Mouse (Mus musculus): ENCODE results near the gene Col16a1. TPM values are rescaled to one million over a fixed set of nuclear protein-coding genes. Genes with fewer than 3 reads are reported as not detected.
A peak's percentile ranks its signal among the peaks of the same experiment; 100 is the strongest.

Gene Col16a1
- polyA plus RNA-seq, 1 experiment, result 4.4 TPM

GRCm38 (mm10) chr4:130084331-130084945, 36.8 kb downstream of the Col16a1 start:
- H3K36me3 ChIP-seq (ENCODE audit: control insufficient read depth, insufficient read depth, low read length), result no peaks in the 10 kb centered on the region
- H3K27ac ChIP-seq (ENCODE audit: control insufficient read depth, insufficient read depth, low read length), result no peak overlapping the region
- DNase-seq, result no peak
- WGBS, result 90% methylated on average over 7 of the region's 7 CpGs
- no peak overlapping the region for H3K4me3 ChIP-seq (ENCODE audit: control insufficient read depth, insufficient read depth, low read length)
- peaks cover 11% of the 10 kb centered on the region for H3K4me1 ChIP-seq (replicated peaks; ENCODE audit: control insufficient read depth, insufficient read depth, low read length)
- TF ChIP-seq POLR2A (IDR thresholded peaks at IDR 0.05; ENCODE audit: control insufficient read depth, extremely low read depth, insufficient read depth, low read length, poor library complexity), result no peak
- no peak for TF ChIP-seq CTCF (IDR thresholded peaks at IDR 0.05; ENCODE audit: borderline replicate concordance, control insufficient read depth, extremely low read depth, insufficient read depth, low read length, poor library complexity)
- H3K27me3 ChIP-seq (ENCODE audit: control insufficient read depth, insufficient read depth, low read length), result no peaks in the 10 kb centered on the region

DNA sequence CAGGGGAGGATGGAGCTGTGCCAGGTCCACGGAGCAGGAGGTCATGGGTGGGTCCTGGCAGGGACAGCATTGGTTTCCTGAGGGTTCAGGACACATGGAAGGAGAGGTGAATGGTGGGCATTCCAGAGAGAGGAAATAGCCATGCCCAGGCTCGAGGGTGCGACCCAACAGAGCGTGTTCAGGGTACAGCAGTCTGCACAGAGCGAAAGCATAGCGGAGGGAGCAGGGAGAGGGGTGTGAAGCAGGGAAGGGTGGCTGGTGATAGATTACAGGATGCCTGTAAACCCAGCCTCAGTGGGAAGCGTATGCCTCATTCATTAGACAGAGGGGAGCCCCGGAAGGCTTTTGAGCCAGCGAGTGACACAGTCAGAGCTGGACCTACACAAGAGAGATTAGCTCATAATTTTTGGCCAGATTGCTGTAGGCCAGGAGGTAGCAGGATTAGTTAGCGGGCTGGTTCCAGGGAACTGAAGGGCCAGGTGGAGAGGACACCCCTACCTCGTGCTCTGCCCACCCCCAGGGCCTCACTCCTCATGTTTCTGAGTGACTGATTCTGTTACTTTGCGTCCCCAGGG, 37.7 kb downstream of the Col16a1 start:
- no peak for DNase-seq
- Histone ChIP-seq H3K4me1 (replicated peaks; ENCODE audit: control insufficient read depth, insufficient read depth, low read length) (peaks cover 11% of the 10 kb centered on the region), H3K27ac (ENCODE audit: control insufficient read depth, insufficient read depth, low read length) (no peak overlapping the region), H3K36me3 (ENCODE audit: control insufficient read depth, insufficient read depth, low read length) (no peaks in the 10 kb centered on the region), H3K4me3 (ENCODE audit: control insufficient read depth, insufficient read depth, low read length) (no peak overlapping the region), H3K27me3 (ENCODE audit: control insufficient read depth, insufficient read depth, low read length) (no peaks in the 10 kb centered on the region)
- WGBS, result 88% methylated on average over 12 of the region's 12 CpGs
- TF ChIP-seq POLR2A (IDR thresholded peaks at IDR 0.05; ENCODE audit: control insufficient read depth, extremely low read depth, insufficient read depth, low read length, poor library complexity) (no peak), CTCF (IDR thresholded peaks at IDR 0.05; ENCODE audit: borderline replicate concordance, control insufficient read depth, extremely low read depth, insufficient read depth, low read length, poor library complexity) (no peak)

DNA sequence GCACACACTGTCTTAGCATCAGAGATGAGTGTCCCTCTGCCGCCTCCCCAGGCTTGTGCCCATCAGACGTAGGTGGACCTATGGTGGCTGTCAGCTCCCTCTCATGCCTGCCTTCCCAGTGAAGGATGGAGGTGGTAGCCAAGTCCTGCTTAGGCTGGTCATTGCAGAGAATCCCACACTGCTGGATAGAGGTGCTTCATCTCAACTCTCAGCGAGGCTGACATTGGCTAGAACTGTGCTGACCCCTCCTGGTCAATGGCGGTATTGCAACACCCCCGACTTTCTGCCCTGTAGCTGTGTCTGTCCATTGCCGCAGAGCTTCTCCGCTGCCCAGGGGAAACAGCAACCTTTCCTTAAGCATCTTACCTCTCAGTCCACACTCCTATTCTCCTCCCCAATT, 39.7 kb downstream of the Col16a1 start:
- H3K36me3 ChIP-seq (ENCODE audit: control insufficient read depth, insufficient read depth, low read length), result no peaks in the 10 kb centered on the region
- no peak overlapping the region for H3K4me3 ChIP-seq (ENCODE audit: control insufficient read depth, insufficient read depth, low read length)
- WGBS, result 20% methylated on average over 7 of the region's 7 CpGs
- no peaks in the 10 kb centered on the region for H3K4me1 ChIP-seq (replicated peaks; ENCODE audit: control insufficient read depth, insufficient read depth, low read length)
- TF ChIP-seq POLR2A (IDR thresholded peaks at IDR 0.05; ENCODE audit: control insufficient read depth, extremely low read depth, insufficient read depth, low read length, poor library complexity) (no peak), CTCF (IDR thresholded peaks at IDR 0.05; ENCODE audit: borderline replicate concordance, control insufficient read depth, extremely low read depth, insufficient read depth, low read length, poor library complexity) (peak; percentile 91)
- no peaks in the 10 kb centered on the region for H3K27me3 ChIP-seq (ENCODE audit: control insufficient read depth, insufficient read depth, low read length)
- peak; percentile 89 for DNase-seq
- H3K27ac ChIP-seq (ENCODE audit: control insufficient read depth, insufficient read depth, low read length), result no peak overlapping the region

- DNase-seq, result no peak
- H3K27me3 ChIP-seq (ENCODE audit: control insufficient read depth, insufficient read depth, low read length), result no peaks in the 10 kb centered on the region
- WGBS, result 95% methylated on average over 3 of the region's 3 CpGs
- H3K27ac ChIP-seq (ENCODE audit: control insufficient read depth, insufficient read depth, low read length), result no peak overlapping the region
- TF ChIP-seq POLR2A (IDR thresholded peaks at IDR 0.05; ENCODE audit: control insufficient read depth, extremely low read depth, insufficient read depth, low read length, poor library complexity) (no peak), CTCF (IDR thresholded peaks at IDR 0.05; ENCODE audit: borderline replicate concordance, control insufficient read depth, extremely low read depth, insufficient read depth, low read length, poor library complexity) (no peak)
- no peak overlapping the region for H3K4me3 ChIP-seq (ENCODE audit: control insufficient read depth, insufficient read depth, low read length)
- H3K36me3 ChIP-seq (ENCODE audit: control insufficient read depth, insufficient read depth, low read length), result no peaks in the 10 kb centered on the region
- H3K4me1 ChIP-seq (replicated peaks; ENCODE audit: control insufficient read depth, insufficient read depth, low read length), result no peaks in the 10 kb centered on the region
These were observed 47.5 kb downstream of the Col16a1 start for GRCm38 (mm10) chr4:130095137-130095536.

DNA sequence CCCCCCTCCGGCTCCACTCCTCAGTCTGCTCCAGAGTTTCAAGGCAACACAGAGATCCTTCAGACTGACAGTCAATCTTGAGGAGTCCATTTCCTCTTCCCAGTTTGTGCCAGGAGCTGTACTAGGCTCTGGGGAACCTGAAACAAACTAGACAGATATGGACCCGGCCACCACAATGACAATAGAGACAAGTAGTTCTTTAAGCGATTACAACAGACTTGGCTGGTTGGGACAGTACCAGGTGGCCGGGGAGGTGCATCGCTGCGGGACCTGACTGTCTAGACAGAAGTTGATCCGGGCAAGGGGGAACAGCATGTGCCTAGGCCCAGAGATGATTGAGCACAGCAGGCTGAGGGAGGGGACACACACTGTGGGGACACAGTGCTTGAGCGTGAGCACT, 53.5 kb downstream of the Col16a1 start:
- no peak for DNase-seq
- Histone ChIP-seq H3K27me3 (ENCODE audit: control insufficient read depth, insufficient read depth, low read length) (no peaks in the 10 kb centered on the region), H3K36me3 (ENCODE audit: control insufficient read depth, insufficient read depth, low read length) (no peaks in the 10 kb centered on the region), H3K4me3 (ENCODE audit: control insufficient read depth, insufficient read depth, low read length) (no peak overlapping the region), H3K4me1 (replicated peaks; ENCODE audit: control insufficient read depth, insufficient read depth, low read length) (no peaks in the 10 kb centered on the region), H3K27ac (ENCODE audit: control insufficient read depth, insufficient read depth, low read length) (no peak overlapping the region)
- TF ChIP-seq POLR2A (IDR thresholded peaks at IDR 0.05; ENCODE audit: control insufficient read depth, extremely low read depth, insufficient read depth, low read length, poor library complexity), result no peak
- TF ChIP-seq CTCF (IDR thresholded peaks at IDR 0.05; ENCODE audit: borderline replicate concordance, control insufficient read depth, extremely low read depth, insufficient read depth, low read length, poor library complexity), result no peak
- WGBS, result 65% methylated on average over 8 of the region's 8 CpGs

DNA sequence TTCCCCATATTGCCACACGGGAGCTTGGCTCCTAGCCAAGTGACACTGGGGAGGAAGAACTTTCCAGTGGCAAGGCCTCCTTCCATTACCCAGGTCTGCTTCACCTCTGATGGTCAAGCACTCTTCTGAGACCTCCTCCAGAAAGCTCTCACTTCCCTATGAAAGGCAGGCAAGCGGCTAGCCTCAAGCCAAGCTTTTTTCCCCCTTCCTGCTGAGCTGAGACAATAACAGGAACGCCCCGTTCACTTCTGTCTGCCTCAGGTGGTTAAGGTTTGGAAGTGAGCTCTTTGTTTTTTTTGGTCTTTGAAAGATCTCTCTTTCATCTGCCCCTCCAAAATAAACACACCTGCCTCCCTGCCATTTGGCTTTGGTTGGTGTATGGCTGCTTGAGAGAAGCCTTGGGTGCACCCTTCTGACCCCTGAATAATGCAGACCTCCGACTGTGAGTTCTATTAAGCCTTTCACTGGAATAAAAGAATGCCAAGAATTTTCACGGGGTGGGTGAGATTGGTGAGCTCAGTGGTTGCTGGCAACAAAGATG, 54.5 kb downstream of the Col16a1 start, which contains the start of gene Pef1:
Gene Pef1, plus strand, starts transcription at position 448 of the 541 bp plus-strand sequence.
- no peak for TF ChIP-seq CTCF (IDR thresholded peaks at IDR 0.05; ENCODE audit: borderline replicate concordance, control insufficient read depth, extremely low read depth, insufficient read depth, low read length, poor library complexity)
- TF ChIP-seq POLR2A (IDR thresholded peaks at IDR 0.05; ENCODE audit: control insufficient read depth, extremely low read depth, insufficient read depth, low read length, poor library complexity), result no peak
- 32% methylated on average over 6 of the region's 6 CpGs for WGBS
- Histone ChIP-seq H3K36me3 (ENCODE audit: control insufficient read depth, insufficient read depth, low read length) (no peaks in the 10 kb centered on the region), H3K27ac (ENCODE audit: control insufficient read depth, insufficient read depth, low read length) (no peak within 1 kb of the TSS), H3K4me3 (ENCODE audit: control insufficient read depth, insufficient read depth, low read length) (no peak within 1 kb of the TSS), H3K27me3 (ENCODE audit: control insufficient read depth, insufficient read depth, low read length) (no peaks in the 10 kb centered on the region), H3K4me1 (replicated peaks; ENCODE audit: control insufficient read depth, insufficient read depth, low read length) (no peaks in the 10 kb centered on the region)
- DNase-seq, result no peak

All from thymus, adult 2 months (tissue).